Mouse (Mus musculus) adrenal gland, postnatal 36 days (tissue): ENCODE data around the gene Abcb9. TPM values are rescaled to one million over a fixed set of nuclear protein-coding genes. Genes with fewer than 3 reads are reported as not detected.
"Not testable (repeated sequence)": the region's sequence is repeated elsewhere in the genome, so short reads cannot be mapped to it uniquely, and the experiment has no call there.

Source experiments
- DNase-seq, 2 experiments: peaks; one replicate each; pipeline ENCODE4 v3.0.0; 2021; ENCODE audit warnings: mixed read lengths in 1 of 2
- total RNA-seq, 2 experiments: library from RNA; stranded (reverse); gene quantifications; 2 replicates each; pipeline ENCODE4 v1.2.3; 2021

The Abcb9 gene
- total RNA-seq, 2 experiments from 2014 or later = 10.8 to 11.4 TPM

DNA sequence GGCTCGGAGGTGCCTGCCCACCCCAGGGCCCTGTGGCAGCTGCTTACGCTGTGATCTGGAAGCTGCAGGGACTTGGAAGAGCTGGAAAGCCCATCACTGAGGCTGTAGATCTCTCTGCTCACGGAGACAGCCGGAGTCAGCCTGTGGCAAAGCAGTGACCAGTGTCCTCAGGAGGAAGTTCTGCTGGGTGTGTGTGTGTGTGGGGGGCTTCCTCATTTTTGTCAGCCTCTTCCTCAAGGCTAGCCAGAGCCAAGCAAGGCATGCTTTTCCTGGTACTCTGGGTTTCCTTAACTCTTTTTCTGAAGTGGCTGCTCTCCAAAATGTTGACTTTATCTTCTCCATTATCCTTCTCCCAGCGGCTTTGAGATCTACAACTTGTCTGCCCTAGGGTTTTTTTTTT lies 35.9 kb downstream of the Abcb9 start:
- peak in 1 of 2 experiments; percentile 36 for DNase-seq

DNA sequence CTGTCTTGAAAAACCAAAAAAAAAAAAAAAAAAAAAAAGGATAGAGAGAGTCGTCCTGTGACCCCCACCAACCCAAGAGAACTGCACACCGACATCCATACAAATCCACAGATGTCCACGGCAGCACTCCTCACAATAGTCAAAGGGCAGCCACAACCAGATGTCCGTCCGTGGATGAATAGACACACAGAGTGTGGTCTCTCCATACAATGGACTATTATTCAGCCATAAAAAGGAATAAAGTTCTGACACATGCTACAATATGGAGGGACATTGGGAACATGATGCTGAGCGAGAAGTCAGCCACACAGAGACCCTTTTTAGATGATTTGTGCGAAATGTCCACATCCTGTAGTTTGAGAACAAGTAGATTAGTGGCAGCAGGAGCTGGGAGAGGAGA lies 36.8 kb downstream of the Abcb9 start:
- no peak for DNase-seq

- DNase-seq = no peak
Observed at GRCm38 (mm10) chr5:124056956-124057355, 38.6 kb downstream of the Abcb9 start.

DNA sequence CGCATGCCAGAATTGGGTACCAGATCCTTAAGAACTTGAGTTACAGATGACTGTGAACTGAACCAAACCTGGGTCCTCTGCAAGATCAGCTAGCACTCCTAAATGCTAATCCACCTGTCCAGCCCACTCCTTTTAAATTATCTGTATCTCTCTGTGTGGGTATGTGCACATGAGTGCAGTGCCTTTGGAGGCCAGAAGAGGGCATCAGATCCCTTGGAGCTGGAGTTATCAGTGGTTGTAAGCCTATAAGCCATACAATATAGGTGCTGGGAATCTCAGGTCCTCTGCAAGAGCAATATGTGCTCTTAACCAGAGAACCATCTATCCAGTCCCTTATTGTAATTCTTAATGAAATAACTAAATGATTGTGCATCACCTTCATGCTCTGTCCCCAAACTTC lies 39.4 kb downstream of the Abcb9 start:
- no peak for DNase-seq

DNA sequence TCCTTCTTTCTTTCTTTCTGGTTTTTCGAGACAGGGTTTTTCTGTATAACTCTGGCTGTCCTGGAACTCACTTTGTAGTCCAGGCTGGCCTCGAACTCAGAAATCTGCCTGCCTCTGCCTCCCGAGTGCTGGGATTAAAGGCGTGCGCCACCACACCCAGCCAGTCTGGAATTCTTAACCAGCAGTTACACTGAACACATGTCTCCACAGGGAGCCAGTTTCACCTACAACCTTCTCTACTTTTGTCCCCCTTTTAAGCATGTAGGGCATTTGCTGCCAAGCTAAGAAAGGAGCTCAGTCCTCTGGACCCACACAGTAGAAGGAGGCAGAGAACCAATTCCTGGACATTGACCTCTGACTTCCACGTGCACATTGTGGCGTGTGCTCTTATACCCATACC lies 43.0 kb downstream of the Abcb9 start:
- not testable (repeated sequence) for DNase-seq

DNA sequence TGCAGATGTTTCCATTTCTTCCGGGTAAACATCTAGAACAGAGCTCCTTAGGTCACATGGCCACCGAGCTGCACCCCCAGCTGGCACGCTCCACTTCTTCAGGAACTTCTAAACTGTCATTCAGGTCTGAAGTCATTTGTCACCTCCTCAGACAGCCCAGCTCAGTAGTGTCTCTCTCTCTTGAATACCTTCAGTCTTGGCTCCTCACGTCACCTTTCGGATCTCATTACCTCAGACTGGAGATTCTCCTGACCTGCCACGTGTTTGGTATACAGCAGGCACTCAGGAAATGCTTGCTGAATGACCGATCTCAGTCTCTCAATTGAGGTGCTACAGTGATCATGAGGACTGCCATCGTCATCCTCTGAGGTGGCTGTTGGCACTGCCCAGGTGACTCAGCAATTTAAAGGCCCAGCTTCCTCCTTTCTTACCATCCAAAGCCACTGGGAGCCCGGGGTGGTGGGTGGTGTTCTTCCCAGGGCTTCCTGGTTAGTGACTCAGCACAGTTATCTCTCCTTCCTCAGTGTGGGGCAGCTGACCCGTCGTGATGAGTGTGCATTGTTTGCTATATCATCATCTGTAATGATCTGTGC lies 43.6 kb downstream of the Abcb9 start:
- DNase-seq = peak in 1 of 2 experiments; percentile 44

GRCm38 (mm10) chr5:124050095-124051050 lies 45.2 kb downstream of the Abcb9 start:
- DNase-seq = peak in 1 of 2 experiments; percentile 38

DNA sequence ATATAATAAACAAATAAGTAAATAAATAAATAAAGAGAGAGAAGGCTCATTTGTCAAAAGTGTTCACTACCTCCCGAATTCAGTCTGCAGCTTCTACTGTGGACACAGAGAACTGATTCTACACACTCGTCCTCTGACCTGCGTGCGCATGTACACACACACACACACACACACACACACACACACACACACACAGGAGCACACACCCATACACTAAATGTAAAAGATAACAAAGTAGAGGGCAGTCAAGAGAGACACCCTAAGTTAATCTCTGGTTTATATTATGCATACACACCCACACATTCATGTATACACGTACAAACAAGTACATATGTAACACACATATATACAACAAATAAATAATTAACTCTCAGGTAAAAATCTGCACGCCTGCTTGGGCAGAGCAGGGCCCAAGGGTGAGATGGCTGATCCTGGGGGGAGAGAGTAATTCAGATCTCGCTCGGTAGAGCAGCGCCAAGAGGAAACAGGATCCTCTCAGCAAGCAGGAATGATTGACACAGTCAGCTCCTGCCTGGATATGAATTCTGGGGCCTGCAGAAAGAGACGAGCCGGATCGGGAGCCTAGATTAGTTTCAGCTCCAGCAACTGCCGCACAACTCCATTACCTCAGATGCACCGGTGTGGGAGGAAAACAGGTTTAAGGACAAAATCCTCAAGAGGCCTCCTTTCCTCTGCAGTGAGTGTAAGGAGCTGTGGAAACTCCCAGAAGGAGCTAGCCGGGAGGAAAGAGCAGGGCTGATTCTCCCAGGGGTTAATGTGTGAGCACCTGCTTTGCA lies 46.2 kb downstream of the Abcb9 start:
- DNase-seq = no peak

GRCm38 (mm10) chr5:124046741-124047401 lies 48.7 kb downstream of the Abcb9 start:
- DNase-seq = peak; percentile 58 to 68

- DNase-seq = no peak
Observed at GRCm38 (mm10) chr5:124045453-124046010, 50.1 kb downstream of the Abcb9 start.

DNA sequence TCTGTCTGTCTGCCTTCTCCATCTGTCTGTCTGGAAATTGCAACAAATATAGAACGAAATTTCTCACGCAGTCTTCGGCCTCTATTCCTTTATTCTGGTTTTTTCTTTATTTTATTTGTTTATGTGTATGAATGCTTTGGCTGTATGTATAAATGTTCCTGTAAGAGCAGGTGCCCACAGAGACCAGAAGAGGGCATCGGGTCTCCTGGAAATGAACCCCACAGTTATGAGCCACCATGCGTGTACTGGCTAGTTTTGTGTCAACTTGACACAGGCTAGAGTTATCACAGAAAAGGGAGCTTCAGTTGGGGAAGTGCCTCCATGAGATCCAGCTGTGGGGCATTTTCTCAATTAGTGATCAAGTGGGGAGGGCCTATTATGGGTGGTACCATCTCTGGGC lies 51.6 kb downstream of the Abcb9 start:
- no peak for DNase-seq

DNA sequence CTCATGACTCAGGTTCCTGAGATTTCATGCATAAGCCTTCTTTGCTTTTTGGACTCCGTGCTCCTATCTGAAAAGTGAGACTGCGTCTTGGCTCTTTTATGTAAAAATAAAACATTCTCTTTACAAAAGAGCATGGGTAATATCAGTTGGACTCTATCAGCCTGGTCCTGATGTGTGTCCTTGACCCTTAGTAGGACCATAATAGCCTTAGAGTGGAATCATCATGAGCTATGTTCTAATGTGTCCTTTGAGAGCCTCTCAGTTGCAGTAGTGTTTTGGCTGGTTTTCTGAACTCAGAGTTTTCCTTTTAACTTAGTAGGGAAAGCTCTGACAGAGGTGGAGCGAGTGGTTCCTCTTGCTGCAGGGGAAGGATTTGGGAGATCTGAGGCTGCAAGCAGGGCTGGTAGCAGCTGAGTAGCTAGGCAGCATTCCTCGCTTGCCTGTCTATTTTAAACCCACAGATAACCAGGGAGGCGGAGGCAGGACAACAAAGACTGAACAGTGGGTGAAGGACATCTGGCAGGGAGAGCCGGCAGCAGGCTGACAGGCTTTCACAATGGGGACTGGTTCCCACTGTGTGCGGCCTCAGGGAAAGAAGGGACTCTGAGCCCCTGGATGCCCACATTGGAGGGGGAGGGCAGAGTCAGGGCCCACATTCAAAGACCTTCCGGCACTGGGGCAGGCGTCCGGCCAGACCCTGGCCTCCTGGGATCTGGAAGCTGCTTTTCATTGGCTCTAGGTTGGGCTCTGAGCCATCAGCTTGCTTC lies 52.2 kb downstream of the Abcb9 start:
- DNase-seq = peak; percentile 78 to 79

- no peak for DNase-seq
Observed at GRCm38 (mm10) chr5:124041097-124041496, 54.5 kb downstream of the Abcb9 start.

DNA sequence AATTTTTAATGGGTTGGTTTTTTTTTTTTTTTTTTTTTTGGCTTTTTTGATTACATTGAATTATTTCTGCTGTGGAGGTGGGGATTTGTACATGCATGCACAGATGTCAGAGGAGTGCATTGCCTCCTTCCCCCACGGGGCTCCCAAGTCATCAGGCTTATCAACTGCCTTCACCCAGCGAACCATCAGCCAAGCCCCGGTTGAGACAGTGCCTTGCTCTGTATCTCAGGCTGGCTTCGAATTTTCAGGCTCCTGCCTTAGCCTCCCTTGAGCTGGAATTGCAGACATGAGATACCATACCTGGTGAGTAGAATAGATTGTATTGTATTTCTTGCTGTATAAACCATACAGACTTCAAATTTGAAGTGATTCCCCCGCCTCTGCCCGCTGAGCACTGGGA lies 56.0 kb downstream of the Abcb9 start:
- no peak for DNase-seq

DNA sequence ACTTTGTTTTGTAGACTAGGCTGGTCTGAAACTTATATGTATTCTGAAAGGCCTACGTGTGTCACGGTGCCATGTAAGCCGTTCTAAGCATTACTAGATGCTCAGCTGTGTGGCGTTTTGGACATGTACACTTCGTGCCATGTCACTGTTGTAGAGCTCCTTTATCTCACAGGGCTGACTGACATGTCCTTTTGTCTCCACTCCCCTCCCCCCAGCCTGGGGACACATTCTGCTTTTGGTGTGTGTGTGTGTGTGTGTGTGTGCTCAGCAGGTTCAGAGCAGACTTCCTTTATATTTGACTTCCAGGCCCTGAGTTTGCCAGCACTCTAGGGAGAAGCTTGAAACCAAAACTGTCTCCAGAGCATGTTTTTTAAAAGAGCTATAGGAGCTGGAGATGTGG lies 58.8 kb downstream of the Abcb9 start:
- no peak for DNase-seq

DNA sequence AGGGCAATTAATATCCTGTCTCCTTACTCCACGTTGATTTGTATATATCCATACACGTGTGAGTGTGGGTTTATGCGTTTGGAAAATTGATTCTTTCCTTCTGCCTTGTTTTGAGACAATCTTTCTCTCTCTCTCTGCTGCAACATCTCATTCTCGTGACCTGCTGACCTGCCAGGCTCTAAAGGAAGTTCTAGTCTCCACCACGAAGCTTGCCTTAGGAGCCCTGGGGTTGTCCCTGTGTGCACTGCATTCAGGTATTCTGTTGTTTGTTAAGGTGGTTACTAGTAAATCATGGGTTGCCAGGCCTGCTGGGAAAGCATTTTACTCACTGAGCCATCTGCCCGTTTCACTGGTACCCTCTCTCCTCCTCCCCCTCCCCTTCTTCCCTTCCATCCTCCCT lies 59.3 kb downstream of the Abcb9 start:
- DNase-seq = no peak

DNA sequence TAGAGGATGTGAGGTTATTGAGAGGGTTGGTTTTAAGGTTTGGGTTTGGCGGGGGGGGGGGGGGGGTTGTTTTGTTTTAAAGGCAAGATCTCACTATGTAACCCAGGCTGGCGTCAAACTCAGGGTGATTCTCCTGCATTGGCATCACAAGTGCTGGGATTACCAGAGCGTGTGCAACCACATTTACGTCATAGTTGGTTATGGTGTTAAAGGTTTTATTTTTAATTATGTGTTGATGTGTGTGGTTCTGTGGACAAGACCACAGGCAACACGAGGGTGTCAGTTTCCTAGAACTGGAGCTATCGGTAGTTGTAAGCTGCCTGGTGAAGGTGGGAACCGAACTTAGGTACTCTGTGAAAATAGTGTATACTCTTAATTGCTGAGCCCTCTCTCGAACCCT lies 59.8 kb downstream of the Abcb9 start:
- DNase-seq = no peak

GRCm38 (mm10) chr5:124035406-124035805 lies 60.2 kb downstream of the Abcb9 start:
- no peak for DNase-seq

DNA sequence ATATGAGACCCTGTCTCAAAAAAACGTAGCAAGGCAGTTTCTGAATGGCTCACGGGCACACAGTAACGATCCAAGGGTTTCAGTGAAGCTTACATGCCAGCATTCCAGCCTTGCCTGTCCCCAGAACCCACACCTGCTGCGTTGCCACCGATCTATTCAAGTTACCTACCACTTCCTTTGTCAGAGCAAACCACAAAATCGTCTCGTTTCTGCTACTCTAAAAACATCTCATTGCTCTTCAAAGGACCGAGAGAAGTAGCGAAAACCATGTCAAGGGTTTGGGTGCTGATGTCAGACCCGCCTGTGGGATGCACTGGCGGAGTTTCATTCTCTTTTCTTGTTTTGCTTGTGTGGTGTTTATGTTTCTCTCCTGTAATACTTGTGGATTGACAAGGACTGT lies 61.1 kb downstream of the Abcb9 start:
- DNase-seq = no peak

DNA sequence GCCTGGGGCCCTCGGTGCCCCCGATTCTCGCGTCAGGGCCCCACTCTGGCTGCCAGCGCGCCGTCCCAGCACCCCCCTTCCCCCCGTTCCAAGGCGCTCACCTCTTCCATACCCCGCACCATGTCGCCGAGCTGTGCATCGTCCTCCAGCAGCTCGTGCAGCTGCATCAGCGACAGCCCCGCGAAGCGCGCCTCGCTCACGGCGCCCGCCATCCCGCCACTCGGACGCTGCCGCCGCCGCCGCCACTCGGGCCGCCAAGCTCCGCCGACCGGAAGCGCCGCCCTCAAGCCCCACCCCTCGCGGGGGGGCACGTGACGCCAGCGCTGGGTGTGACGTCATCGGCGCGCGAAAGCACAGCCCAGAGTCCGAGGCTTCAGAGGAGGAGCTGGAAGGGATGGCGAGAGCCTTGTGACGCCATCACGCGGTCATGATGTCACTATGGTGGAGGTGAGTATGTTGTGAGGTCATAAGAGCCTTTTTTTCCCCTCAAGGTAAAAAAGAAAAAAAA lies 63.5 kb downstream of the Abcb9 start, which contains the start of gene Vps37b:
Gene Vps37b (minus strand): TSS at position 270 of the 508 bp plus-strand sequence.
- DNase-seq = peak; percentile 94
